Mouse (Mus musculus) heart, embryonic 12.5 days (tissue): Measurements from ENCODE around the gene Mtmr12. TPM values are rescaled to one million over a fixed set of nuclear protein-coding genes. Genes with fewer than 3 reads are reported as not detected.

ENCODE experiments used
- ATAC-seq: fragments of 200-750 bp; cut with Nextera tagmentation; 2 replicates; pipeline ENCODE4 v1.8.0; 2017; ENCODE audit warnings: moderate TSS enrichment, moderate library complexity; ENCODE audit not compliant: insufficient number of reproducible peaks, low FRiP score
- H3K27ac ChIP-seq: fragments of 300-500 bp; sonication (generic); 2 replicates; pipeline ENCODE4 v1.5.1; 2016; ENCODE audit warnings: mild to moderate bottlenecking, moderate library complexity; ENCODE audit not compliant: poor library complexity, severe bottlenecking
- H3K27me3 ChIP-seq: fragments of 300-500 bp; sonication (generic); replicated peaks from 2 replicates; pipeline ENCODE4 v1.6.1; 2016; ENCODE audit warnings: mild to moderate bottlenecking, moderate library complexity
- H3K36me3 ChIP-seq: fragments of 300-500 bp; sonication (generic); 2 replicates; pipeline ENCODE4 v1.6.1; 2016; ENCODE audit warnings: mild to moderate bottlenecking, moderate library complexity
- H3K4me1 ChIP-seq: fragments of 300-500 bp; sonication (generic); replicated peaks from 2 replicates; pipeline ENCODE4 v1.6.1; 2016; ENCODE audit warnings: mild to moderate bottlenecking
- H3K4me2 ChIP-seq: fragments of 300-500 bp; sonication (generic); 2 replicates; pipeline ENCODE4 v1.6.1; 2016; ENCODE audit warnings: mild to moderate bottlenecking, moderate library complexity
- H3K4me3 ChIP-seq: fragments of 300-500 bp; sonication (generic); 2 replicates; pipeline ENCODE4 v1.5.1; 2016; ENCODE audit warnings: mild to moderate bottlenecking
- H3K9ac ChIP-seq: fragments of 300-500 bp; sonication (generic); 2 replicates; pipeline ENCODE4 v1.6.1; 2016; ENCODE audit warnings: mild to moderate bottlenecking, moderate library complexity
- H3K9me3 ChIP-seq: fragments of 300-500 bp; sonication (generic); replicated peaks from 2 replicates; pipeline ENCODE4 v1.6.1; 2016; ENCODE audit warnings: mild to moderate bottlenecking, moderate library complexity
- WGBS: fragments of 180-500 bp; shearing (Covaris S2); methylation state at CpG from one replicate; pipeline ENCODE4 v1.1.7; 2016; 5-methylcytosine and 5-hydroxymethylcytosine counted together
- microRNA counts: library from miRNA; unstranded; fragments of <30 nt; microRNA quantifications from one replicate; lab custom pipeline; 2017
- microRNA-seq: library from miRNA; unstranded; fragments of <30 nt; microRNA quantifications from one replicate; pipeline ENCODE4, GENCODE M21; 2017
- polyA plus RNA-seq: library from polyadenylated mRNA; unstranded; fragments of >200 nt; fragmentation: Nextera tagmentation; extraction: Ambion mirVana; gene quantifications from 2 replicates; pipeline ENCODE4 v1.2.1, GENCODE M21; 2016

Mtmr12 gene
- polyA plus RNA-seq, 1 experiment from 2014 or later, result 16.5 TPM

DNA sequence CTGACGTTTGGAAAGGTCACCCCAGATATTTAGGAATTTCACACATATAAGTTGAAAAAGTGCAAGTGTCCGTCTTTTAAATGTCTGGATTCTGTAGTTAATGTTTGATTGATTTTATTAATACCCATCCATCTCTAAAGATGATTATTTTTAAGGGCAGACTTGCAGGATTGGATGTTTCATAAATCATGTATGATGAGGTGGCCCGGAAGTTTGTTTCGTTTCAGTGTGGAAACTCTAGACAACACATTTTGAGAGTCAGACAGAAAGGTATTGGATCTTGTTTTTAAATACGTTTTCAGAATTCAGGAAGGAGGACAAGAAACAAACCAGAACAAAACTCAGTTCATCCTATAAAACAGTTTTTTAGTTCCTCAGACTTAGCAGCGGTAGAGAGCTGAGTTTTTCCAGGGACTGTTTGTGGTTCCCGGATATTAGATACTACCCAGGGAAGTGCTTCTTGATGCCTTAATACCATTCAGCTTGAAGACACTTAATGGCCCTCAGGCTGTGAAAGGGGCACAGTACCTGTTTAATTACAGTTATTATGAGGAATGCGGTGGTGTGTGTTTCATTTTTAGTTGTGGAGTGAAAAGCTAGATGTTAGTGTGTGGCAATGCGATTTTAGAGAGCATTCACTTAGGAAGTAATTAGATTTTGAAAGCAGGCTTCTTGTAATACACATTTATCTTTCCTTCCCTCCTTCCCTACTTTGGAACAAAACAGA, 118.0 kb downstream of the Mtmr12 start:
- H3K27ac ChIP-seq, result no peak overlapping the region
- WGBS, result 14% methylated on average over 9 of the region's 9 CpGs

More for the DNA sequence above, 118.0 kb downstream of the Mtmr12 start:
- H3K4me1 ChIP-seq, result peaks cover 31% of the 10 kb centered on the region
- no peaks in the 10 kb centered on the region for H3K9me3 ChIP-seq
- peak overlapping the region; percentile 98 for H3K4me3 ChIP-seq
- H3K27me3 ChIP-seq, result no peaks in the 10 kb centered on the region
- H3K9ac ChIP-seq, result peak overlapping the region; percentile 99
- H3K36me3 ChIP-seq, result peaks cover 6% of the 10 kb centered on the region; the same call in 1 of the 2 replicates
- ATAC-seq, result no peak
- peak overlapping the region; percentile 79 for H3K4me2 ChIP-seq

MicroRNAs encoded within 50 kb of the gene (microRNA counts, 519-probe panel; counts per million panel counts)
- not detected for microRNA mmu-miR-1898 (lab: Ali Mortazavi, UCI)

Small RNA genes within 50 kb of the gene (microRNA-seq; reads per million reads assigned to microRNA genes)
- gene Mir1898, result not detected

Other genes starting within 250 kb of the Mtmr12 start
- 596 and 625 TPM in 2 replicates for gene Sub1, start 208.0 kb upstream of the Mtmr12 start, polyA plus RNA-seq
- gene Zfr, start 87.2 kb upstream of the Mtmr12 start, polyA plus RNA-seq, result 105 and 108 TPM in 2 replicates
- 92.2 and 92.5 TPM in 2 replicates for gene Golph3, start 116.4 kb downstream of the Mtmr12 start, polyA plus RNA-seq
- gene 1810049J17Rik, start 116.9 kb downstream of the Mtmr12 start, polyA plus RNA-seq, result 0.50 and 0.73 TPM in 2 replicates